Mouse (Mus musculus) forebrain, embryonic 12.5 days (tissue): Measurements from ENCODE around the gene Pde4b. TPM values are rescaled to one million over a fixed set of nuclear protein-coding genes. Genes with fewer than 3 reads are reported as not detected.

ENCODE experiments used
- ATAC-seq: fragments of 200-750 bp; cut with Nextera tagmentation; 2 replicates; pipeline ENCODE4 v1.8.0; 2017; ENCODE audit warnings: moderate TSS enrichment; ENCODE audit not compliant: low FRiP score
- H3K27ac ChIP-seq: fragments of 300-500 bp; sonication (generic); 2 replicates; pipeline ENCODE4 v1.5.1; 2016; ENCODE audit warnings: mild to moderate bottlenecking
- H3K27me3 ChIP-seq: fragments of 300-500 bp; sonication (generic); 2 replicates; pipeline ENCODE4 v1.6.1; 2016; ENCODE audit warnings: mild to moderate bottlenecking
- H3K36me3 ChIP-seq: fragments of 300-500 bp; sonication (generic); replicated peaks from 2 replicates; pipeline ENCODE4 v1.6.1; 2016; ENCODE audit warnings: mild to moderate bottlenecking
- H3K4me1 ChIP-seq: fragments of 300-500 bp; sonication (generic); 2 replicates; pipeline ENCODE4 v1.6.1; 2016
- H3K4me2 ChIP-seq: fragments of 300-500 bp; sonication (generic); 2 replicates; pipeline ENCODE4 v1.6.1; 2016; ENCODE audit warnings: mild to moderate bottlenecking, moderate library complexity
- H3K4me3 ChIP-seq: fragments of 300-500 bp; sonication (generic); replicated peaks from 2 replicates; pipeline ENCODE4 v1.5.1; 2016; ENCODE audit warnings: mild to moderate bottlenecking
- H3K9ac ChIP-seq: fragments of 300-500 bp; sonication (generic); 2 replicates; pipeline ENCODE4 v1.6.1; 2016; ENCODE audit warnings: mild to moderate bottlenecking
- H3K9me3 ChIP-seq: fragments of 300-500 bp; sonication (generic); 2 replicates; pipeline ENCODE4 v1.6.1; 2016
- WGBS: fragments of 180-500 bp; shearing (Covaris S2); methylation state at CpG from one replicate; pipeline ENCODE4 v1.1.7; 2016; 5-methylcytosine and 5-hydroxymethylcytosine counted together
- polyA plus RNA-seq: library from polyadenylated mRNA; unstranded; fragments of >200 nt; fragmentation: Nextera tagmentation; extraction: Ambion mirVana; gene quantifications from 2 replicates; pipeline ENCODE4 v1.2.1, GENCODE M21; 2016

The Pde4b gene
- polyA plus RNA-seq, 1 experiment from 2014 or later, result 7.5 TPM

GRCm38 (mm10) chr4:102605722-102606341 lies 518.5 kb downstream of the Pde4b start:
- 80% methylated on average over 4 of the region's 4 CpGs for WGBS
- Histone ChIP-seq H3K9me3 (no peaks in the 10 kb centered on the region), H3K27me3 (no peaks in the 10 kb centered on the region), H3K9ac (no peak overlapping the region), H3K27ac (no peak overlapping the region), H3K4me3 (no peak overlapping the region), H3K4me1 (no peaks in the 10 kb centered on the region), H3K4me2 (no peak overlapping the region), H3K36me3 (0 out of 2 replicates have a peak, but pooled peaks cover 4% of the 10 kb centered on the region)
- no peak for ATAC-seq

- Histone ChIP-seq H3K4me1 (no peaks in the 10 kb centered on the region), H3K4me2 (no peak overlapping the region), H3K36me3 (0 out of 2 replicates have a peak, but pooled peaks cover 4% of the 10 kb centered on the region), H3K27ac (no peak overlapping the region), H3K9me3 (no peaks in the 10 kb centered on the region), H3K27me3 (no peaks in the 10 kb centered on the region), H3K4me3 (no peak overlapping the region), H3K9ac (no peak overlapping the region)
- 93% methylated on average over 8 of the region's 8 CpGs for WGBS
- no peak for ATAC-seq
Observed at GRCm38 (mm10) chr4:102606825-102607224, 519.5 kb downstream of the Pde4b start.

- H3K36me3 ChIP-seq, result 0 out of 2 replicates have a peak, but pooled peaks cover 4% of the 10 kb centered on the region
Observed at GRCm38 (mm10) chr4:102607744-102608416, 520.5 kb downstream of the Pde4b start.

GRCm38 (mm10) chr4:102612596-102612995 lies 525.3 kb downstream of the Pde4b start:
- Histone ChIP-seq H3K27ac (no peak overlapping the region), H3K9me3 (no peaks in the 10 kb centered on the region), H3K36me3 (no peaks in the 10 kb centered on the region), H3K4me2 (no peak overlapping the region), H3K4me3 (no peak overlapping the region), H3K27me3 (no peaks in the 10 kb centered on the region), H3K4me1 (no peaks in the 10 kb centered on the region), H3K9ac (no peak overlapping the region)
- no peak for ATAC-seq
- WGBS, result 89% methylated on average over 4 of the region's 4 CpGs

More at GRCm38 (mm10) chr4:102607744-102608416, 520.5 kb downstream of the Pde4b start:
- H3K9ac ChIP-seq, result no peak overlapping the region
- H3K4me3 ChIP-seq, result no peak overlapping the region
- no peak overlapping the region for H3K27ac ChIP-seq
- ATAC-seq, result no peak
- no peaks in the 10 kb centered on the region for H3K27me3 ChIP-seq
- H3K4me2 ChIP-seq, result no peak overlapping the region
- WGBS, result 94% methylated on average over 7 of the region's 7 CpGs
- no peaks in the 10 kb centered on the region for H3K9me3 ChIP-seq
- no peaks in the 10 kb centered on the region for H3K4me1 ChIP-seq

GRCm38 (mm10) chr4:102617774-102618173 lies 530.4 kb downstream of the Pde4b start:
- Histone ChIP-seq H3K4me2 (no peak overlapping the region), H3K4me3 (no peak overlapping the region), H3K9ac (no peak overlapping the region), H3K36me3 (no peaks in the 10 kb centered on the region), H3K9me3 (no peaks in the 10 kb centered on the region), H3K27ac (no peak overlapping the region), H3K27me3 (no peaks in the 10 kb centered on the region), H3K4me1 (peaks cover 4% of the 10 kb centered on the region; the same call in 1 of the 2 replicates)
- WGBS, result 60% methylated on average over 4 of the region's 4 CpGs
- no peak for ATAC-seq

- 94% methylated on average over 3 of the region's 3 CpGs for WGBS
- no peaks in the 10 kb centered on the region for H3K36me3 ChIP-seq
- H3K4me3 ChIP-seq, result no peak overlapping the region
- no peaks in the 10 kb centered on the region for H3K9me3 ChIP-seq
- ATAC-seq, result no peak
- no peaks in the 10 kb centered on the region for H3K27me3 ChIP-seq
- H3K27ac ChIP-seq, result no peak overlapping the region
- H3K4me2 ChIP-seq, result no peak overlapping the region
- H3K4me1 ChIP-seq, result peaks cover 8% of the 10 kb centered on the region
- no peak overlapping the region for H3K9ac ChIP-seq
Observed at GRCm38 (mm10) chr4:102618609-102619008, 531.3 kb downstream of the Pde4b start.

- H3K36me3 ChIP-seq, result no peaks in the 10 kb centered on the region
- 68% methylated on average over 5 of the region's 5 CpGs for WGBS
Observed at GRCm38 (mm10) chr4:102620179-102620910, 533.0 kb downstream of the Pde4b start.

GRCm38 (mm10) chr4:102621120-102621519 lies 533.8 kb downstream of the Pde4b start:
- Histone ChIP-seq H3K4me3 (no peak overlapping the region), H3K27ac (no peak overlapping the region), H3K4me2 (no peak overlapping the region), H3K36me3 (no peaks in the 10 kb centered on the region), H3K4me1 (peaks cover 8% of the 10 kb centered on the region), H3K9ac (no peak overlapping the region), H3K27me3 (no peaks in the 10 kb centered on the region), H3K9me3 (no peaks in the 10 kb centered on the region)
- WGBS, result 89% methylated on average over 2 of the region's 2 CpGs
- no peak for ATAC-seq

More at GRCm38 (mm10) chr4:102620179-102620910, 533.0 kb downstream of the Pde4b start:
- Histone ChIP-seq H3K27me3 (no peaks in the 10 kb centered on the region), H3K4me2 (no peak overlapping the region), H3K9me3 (no peaks in the 10 kb centered on the region), H3K9ac (no peak overlapping the region), H3K27ac (no peak overlapping the region), H3K4me3 (no peak overlapping the region), H3K4me1 (peaks cover 8% of the 10 kb centered on the region)
- ATAC-seq, result no peak

- H3K27me3 ChIP-seq, result no peaks in the 10 kb centered on the region
- 71% methylated on average over 5 of the region's 5 CpGs for WGBS
- no peak overlapping the region for H3K9ac ChIP-seq
- H3K27ac ChIP-seq, result no peak overlapping the region
- no peaks in the 10 kb centered on the region for H3K36me3 ChIP-seq
- no peak overlapping the region for H3K4me3 ChIP-seq
- H3K4me2 ChIP-seq, result no peak overlapping the region
- no peaks in the 10 kb centered on the region for H3K9me3 ChIP-seq
- no peak; the same call in 1 of the 2 replicates for ATAC-seq
- peaks cover 11% of the 10 kb centered on the region for H3K4me1 ChIP-seq
Observed at GRCm38 (mm10) chr4:102622977-102623376, 535.6 kb downstream of the Pde4b start.

- H3K4me3 ChIP-seq, result no peak overlapping the region
- peaks cover 20% of the 10 kb centered on the region for H3K4me1 ChIP-seq
- no peak overlapping the region for H3K27ac ChIP-seq
- no peaks in the 10 kb centered on the region for H3K36me3 ChIP-seq
- WGBS, result 90% methylated on average over 4 of the region's 4 CpGs
- no peak for ATAC-seq
- H3K4me2 ChIP-seq, result no peak overlapping the region
- no peaks in the 10 kb centered on the region for H3K27me3 ChIP-seq
- no peaks in the 10 kb centered on the region for H3K9me3 ChIP-seq
- no peak overlapping the region for H3K9ac ChIP-seq
Observed at GRCm38 (mm10) chr4:102623789-102624611, 536.7 kb downstream of the Pde4b start.

- 85% methylated on average over 8 of the region's 8 CpGs for WGBS
- Histone ChIP-seq H3K4me1 (peaks cover 20% of the 10 kb centered on the region), H3K4me2 (no peak overlapping the region), H3K27me3 (no peaks in the 10 kb centered on the region), H3K9me3 (no peaks in the 10 kb centered on the region), H3K4me3 (no peak overlapping the region), H3K36me3 (no peaks in the 10 kb centered on the region), H3K9ac (no peak overlapping the region), H3K27ac (no peak overlapping the region)
- no peak for ATAC-seq
Observed at GRCm38 (mm10) chr4:102624937-102625336, 537.6 kb downstream of the Pde4b start.

GRCm38 (mm10) chr4:102627799-102628198 lies 540.5 kb downstream of the Pde4b start:
- ATAC-seq, result no peak
- Histone ChIP-seq H3K4me1 (peaks cover 16% of the 10 kb centered on the region), H3K4me2 (no peak overlapping the region), H3K9ac (no peak overlapping the region), H3K4me3 (no peak overlapping the region), H3K36me3 (no peaks in the 10 kb centered on the region), H3K9me3 (no peaks in the 10 kb centered on the region), H3K27ac (no peak overlapping the region), H3K27me3 (no peaks in the 10 kb centered on the region)
- 90% methylated on average over 4 of the region's 4 CpGs for WGBS
